Mouse (Mus musculus): ENCODE measurements around the gene Dmbx1. TPM values are rescaled to one million over a fixed set of nuclear protein-coding genes. Genes with fewer than 3 reads are reported as not detected.

Dmbx1 gene
- polyA plus RNA-seq, 1 experiment: not detected

- Histone ChIP-seq H3K4me1 (ENCODE audit: control insufficient read depth) (no peaks in the 10 kb centered on the region), H3K9me3 (ENCODE audit: control insufficient read depth, low read length) (peaks cover 5% of the 10 kb centered on the region; the same call in 1 of the 2 replicates)
- TF ChIP-seq GATA1 (IDR thresholded peaks at IDR 0.05; ENCODE audit: low read length): no peak
- TF ChIP-seq TAL1 (IDR thresholded peaks at IDR 0.05; ENCODE audit: low read length): no peak
Observed at GRCm38 (mm10) chr4:115931556-115932088, 8.1 kb downstream of the Dmbx1 start.

DNA sequence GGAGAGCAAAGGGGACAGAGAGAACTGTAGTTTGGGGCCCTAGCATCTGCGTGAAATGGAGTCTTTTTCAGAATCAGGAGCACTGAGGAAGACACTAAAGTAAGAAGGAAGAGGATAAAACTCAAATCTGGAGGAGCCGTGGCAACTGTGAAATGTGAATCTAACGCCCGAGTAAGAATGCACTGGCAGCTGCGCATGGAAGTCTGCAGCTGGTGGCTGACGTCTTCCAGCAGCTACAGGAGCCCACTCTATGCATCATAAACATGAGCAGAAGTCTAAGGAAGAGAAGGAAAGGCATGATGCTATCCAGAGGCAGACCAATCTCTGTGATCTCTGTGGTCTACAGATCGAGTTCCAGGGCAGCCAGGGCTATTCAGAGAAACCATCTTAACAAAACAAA lies 12.1 kb downstream of the Dmbx1 start:
- Histone ChIP-seq H3K4me1 (ENCODE audit: control insufficient read depth) (no peaks in the 10 kb centered on the region), H3K4me3 (replicated peaks) (no peak overlapping the region), H3K9me3 (ENCODE audit: control insufficient read depth, low read length) (no peaks in the 10 kb centered on the region), H3K27me3 (ENCODE audit: control insufficient read depth) (peaks cover 47% of the 10 kb centered on the region), H3K36me3 (ENCODE audit: control insufficient read depth) (no peaks in the 10 kb centered on the region)
- TF ChIP-seq TAL1 (IDR thresholded peaks at IDR 0.05; ENCODE audit: low read length): no peak

More at GRCm38 (mm10) chr4:115931556-115932088, 8.1 kb downstream of the Dmbx1 start:
- Histone ChIP-seq H3K4me3 (replicated peaks) (no peak overlapping the region), H3K27me3 (ENCODE audit: control insufficient read depth) (peaks cover 83% of the 10 kb centered on the region), H3K36me3 (ENCODE audit: control insufficient read depth) (no peaks in the 10 kb centered on the region)

- no peak overlapping the region for H3K4me3 ChIP-seq (replicated peaks)
- H3K9me3 ChIP-seq (ENCODE audit: control insufficient read depth, low read length): no peaks in the 10 kb centered on the region
- no peaks in the 10 kb centered on the region for H3K4me1 ChIP-seq (ENCODE audit: control insufficient read depth)
- H3K27me3 ChIP-seq (ENCODE audit: control insufficient read depth): peaks cover 22% of the 10 kb centered on the region
- no peaks in the 10 kb centered on the region for H3K36me3 ChIP-seq (ENCODE audit: control insufficient read depth)
- TF ChIP-seq TAL1 (IDR thresholded peaks at IDR 0.05; ENCODE audit: low read length) (no peak), GATA1 (IDR thresholded peaks at IDR 0.05; ENCODE audit: low read length) (no peak)
Observed at GRCm38 (mm10) chr4:115923262-115923880, 16.4 kb downstream of the Dmbx1 start.

DNA sequence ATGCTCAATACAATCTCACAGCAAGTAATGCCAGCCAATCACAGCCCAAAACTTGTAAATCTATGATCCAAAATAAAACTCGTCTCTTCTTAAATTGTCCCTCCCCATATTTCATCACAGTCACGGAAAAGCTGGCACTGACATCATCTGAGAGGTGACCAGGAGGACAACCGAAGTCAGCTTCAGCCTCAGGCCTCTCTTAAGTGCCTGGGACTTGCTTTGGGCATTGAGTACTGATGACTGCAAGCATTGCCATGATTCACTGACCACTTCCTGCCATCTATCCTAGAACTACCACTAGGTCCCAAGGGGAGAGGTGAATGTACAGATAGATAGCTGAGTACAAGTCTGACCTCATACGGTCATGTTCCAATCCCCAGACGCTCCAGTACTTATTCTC lies 17.0 kb downstream of the Dmbx1 start:
- Histone ChIP-seq H3K36me3 (ENCODE audit: control insufficient read depth) (no peaks in the 10 kb centered on the region), H3K27me3 (ENCODE audit: control insufficient read depth) (peaks cover 22% of the 10 kb centered on the region), H3K4me3 (replicated peaks) (no peak overlapping the region), H3K9me3 (ENCODE audit: control insufficient read depth, low read length) (no peaks in the 10 kb centered on the region), H3K4me1 (ENCODE audit: control insufficient read depth) (no peaks in the 10 kb centered on the region)
- TF ChIP-seq GATA1 (IDR thresholded peaks at IDR 0.05; ENCODE audit: low read length): no peak
- no peak for TF ChIP-seq TAL1 (IDR thresholded peaks at IDR 0.05; ENCODE audit: low read length)

DNA sequence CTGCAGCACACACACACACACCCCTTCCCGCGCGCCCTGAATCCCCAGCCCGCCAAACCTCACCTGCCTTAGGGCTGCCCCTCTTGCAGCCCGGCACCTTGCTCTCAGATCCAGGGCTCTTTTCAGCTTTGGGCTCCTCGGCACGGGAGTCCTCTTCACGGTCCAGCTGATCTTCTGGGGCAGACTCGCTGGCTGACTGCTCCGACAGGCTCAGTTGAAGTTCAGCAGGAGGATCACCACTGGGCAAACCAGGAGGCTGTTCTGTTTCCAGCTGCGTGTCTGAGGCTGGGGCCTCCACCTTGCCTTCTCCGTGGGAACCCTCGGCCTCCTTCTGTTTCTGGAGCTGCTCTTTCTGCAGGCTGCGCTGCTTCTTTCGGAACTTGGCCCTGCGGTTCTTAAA lies 19.8 kb downstream of the Dmbx1 start:
- Histone ChIP-seq H3K36me3 (ENCODE audit: control insufficient read depth) (no peaks in the 10 kb centered on the region), H3K4me1 (ENCODE audit: control insufficient read depth) (no peaks in the 10 kb centered on the region), H3K9me3 (ENCODE audit: control insufficient read depth, low read length) (no peaks in the 10 kb centered on the region), H3K4me3 (replicated peaks) (no peak overlapping the region), H3K27me3 (ENCODE audit: control insufficient read depth) (peaks cover 28% of the 10 kb centered on the region)
- TF ChIP-seq GATA1 (IDR thresholded peaks at IDR 0.05; ENCODE audit: low read length): no peak
- no peak for TF ChIP-seq TAL1 (IDR thresholded peaks at IDR 0.05; ENCODE audit: low read length)

GRCm38 (mm10) chr4:115911586-115911985 lies 28.1 kb downstream of the Dmbx1 start:
- no peaks in the 10 kb centered on the region for H3K4me1 ChIP-seq (ENCODE audit: control insufficient read depth)
- TF ChIP-seq TAL1 (IDR thresholded peaks at IDR 0.05; ENCODE audit: low read length) (no peak), GATA1 (IDR thresholded peaks at IDR 0.05; ENCODE audit: low read length) (no peak)
- no peaks in the 10 kb centered on the region for H3K36me3 ChIP-seq (ENCODE audit: control insufficient read depth)
- H3K4me3 ChIP-seq (replicated peaks): no peak overlapping the region
- peaks cover 34% of the 10 kb centered on the region for H3K27me3 ChIP-seq (ENCODE audit: control insufficient read depth)
- H3K9me3 ChIP-seq (ENCODE audit: control insufficient read depth, low read length): no peaks in the 10 kb centered on the region

DNA sequence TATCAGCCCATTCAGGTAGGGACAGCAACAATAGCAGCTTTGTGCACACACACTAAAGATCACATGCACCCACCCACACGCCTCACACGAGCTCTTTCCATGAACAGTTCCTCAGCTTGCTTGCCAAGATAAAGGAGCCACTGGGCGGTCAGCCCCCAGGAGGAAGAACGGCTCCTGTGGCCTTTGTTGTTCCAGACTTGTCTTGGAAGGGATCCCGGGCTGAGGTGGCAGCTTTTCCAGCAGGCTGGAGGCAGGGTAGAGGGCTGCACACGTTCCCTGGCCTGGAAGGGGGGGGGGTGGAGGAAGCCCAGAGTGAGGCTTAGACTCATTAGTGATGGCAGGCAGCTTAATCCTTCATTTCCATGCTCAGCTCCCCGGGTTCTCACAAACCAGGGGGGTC lies 31.1 kb downstream of the Dmbx1 start:
- Histone ChIP-seq H3K36me3 (ENCODE audit: control insufficient read depth) (no peaks in the 10 kb centered on the region), H3K9me3 (ENCODE audit: control insufficient read depth, low read length) (no peaks in the 10 kb centered on the region), H3K27me3 (ENCODE audit: control insufficient read depth) (peaks cover 48% of the 10 kb centered on the region), H3K4me3 (replicated peaks) (no peak overlapping the region), H3K4me1 (ENCODE audit: control insufficient read depth) (no peaks in the 10 kb centered on the region)
- TF ChIP-seq TAL1 (IDR thresholded peaks at IDR 0.05; ENCODE audit: low read length): no peak
- TF ChIP-seq GATA1 (IDR thresholded peaks at IDR 0.05; ENCODE audit: low read length): no peak

DNA sequence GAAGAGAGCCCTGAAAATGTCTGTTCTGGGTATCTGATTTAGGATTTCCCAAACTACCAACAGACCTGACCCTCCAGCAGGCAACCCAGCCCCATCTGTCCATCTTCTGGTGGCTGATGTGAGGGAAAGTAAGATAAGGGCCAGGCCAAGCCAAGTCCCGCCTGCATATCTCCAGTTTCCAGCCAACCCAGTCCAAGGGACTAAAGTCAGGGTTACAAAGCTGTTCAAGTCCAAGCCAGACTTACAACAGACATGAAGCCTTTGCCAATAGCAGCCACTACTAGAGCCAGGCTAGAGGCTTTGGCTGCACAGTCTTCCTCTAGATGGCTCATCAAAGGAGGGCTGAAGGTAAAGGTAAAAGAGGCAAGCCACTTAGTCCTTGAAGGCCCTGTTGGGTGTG lies 31.7 kb downstream of the Dmbx1 start:
- Histone ChIP-seq H3K27me3 (ENCODE audit: control insufficient read depth) (peaks cover 51% of the 10 kb centered on the region), H3K36me3 (ENCODE audit: control insufficient read depth) (no peaks in the 10 kb centered on the region), H3K9me3 (ENCODE audit: control insufficient read depth, low read length) (no peaks in the 10 kb centered on the region), H3K4me1 (ENCODE audit: control insufficient read depth) (no peaks in the 10 kb centered on the region), H3K4me3 (replicated peaks) (no peak overlapping the region)
- TF ChIP-seq TAL1 (IDR thresholded peaks at IDR 0.05; ENCODE audit: low read length): no peak
- TF ChIP-seq GATA1 (IDR thresholded peaks at IDR 0.05; ENCODE audit: low read length): no peak

- Histone ChIP-seq H3K27me3 (ENCODE audit: control insufficient read depth) (peaks cover 50% of the 10 kb centered on the region), H3K9me3 (ENCODE audit: control insufficient read depth, low read length) (no peaks in the 10 kb centered on the region), H3K4me3 (replicated peaks) (no peak overlapping the region), H3K4me1 (ENCODE audit: control insufficient read depth) (no peaks in the 10 kb centered on the region), H3K36me3 (ENCODE audit: control insufficient read depth) (no peaks in the 10 kb centered on the region)
- TF ChIP-seq TAL1 (IDR thresholded peaks at IDR 0.05; ENCODE audit: low read length) (no peak), GATA1 (IDR thresholded peaks at IDR 0.05; ENCODE audit: low read length) (no peak)
Observed at GRCm38 (mm10) chr4:115906791-115907190, 32.9 kb downstream of the Dmbx1 start.

DNA sequence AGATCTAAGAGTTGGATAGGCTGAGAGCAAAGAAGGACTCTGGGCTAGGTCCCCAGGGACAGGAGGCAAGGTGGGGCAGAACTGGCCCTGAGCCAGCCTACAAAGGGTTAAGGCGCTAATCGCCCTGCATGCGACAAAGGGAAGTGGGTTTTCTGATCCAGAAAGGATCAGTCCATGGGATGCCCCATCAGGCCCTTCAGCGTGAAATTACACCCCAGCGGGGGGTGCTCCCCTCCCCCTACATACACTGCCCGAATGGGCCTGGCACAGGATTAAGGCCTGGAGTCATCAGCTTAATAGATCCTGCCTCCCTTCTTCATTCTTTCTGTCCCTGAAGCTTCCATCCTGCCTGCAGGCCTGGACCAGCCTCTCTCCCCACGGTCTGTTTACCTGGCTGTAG lies 34.0 kb downstream of the Dmbx1 start:
- no peaks in the 10 kb centered on the region for H3K9me3 ChIP-seq (ENCODE audit: control insufficient read depth, low read length)
- H3K36me3 ChIP-seq (ENCODE audit: control insufficient read depth): no peaks in the 10 kb centered on the region
- no peak overlapping the region for H3K4me3 ChIP-seq (replicated peaks)
- TF ChIP-seq TAL1 (IDR thresholded peaks at IDR 0.05; ENCODE audit: low read length): no peak
- TF ChIP-seq GATA1 (IDR thresholded peaks at IDR 0.05; ENCODE audit: low read length): no peak
- H3K4me1 ChIP-seq (ENCODE audit: control insufficient read depth): no peaks in the 10 kb centered on the region
- H3K27me3 ChIP-seq (ENCODE audit: control insufficient read depth): peaks cover 49% of the 10 kb centered on the region

Data from erythroblast, embryonic 14.5 days (primary cell).